Mouse (Mus musculus) midbrain, embryonic 12.5 days (tissue): ENCODE results near the gene Ywhag. TPM values are rescaled to one million over a fixed set of nuclear protein-coding genes. Genes with fewer than 3 reads are reported as not detected.

Source experiments
- ATAC-seq: fragments of 200-750 bp; cut with Nextera tagmentation; 2 replicates; pipeline ENCODE4 v1.8.0; 2017; ENCODE audit warnings: low read depth, moderate TSS enrichment, moderate library complexity; ENCODE audit not compliant: low FRiP score
- H3K27ac ChIP-seq: fragments of 300-500 bp; sonication (generic); replicated peaks from 2 replicates; pipeline ENCODE4 v1.5.1; 2016; ENCODE audit warnings: mild to moderate bottlenecking
- H3K27me3 ChIP-seq: fragments of 300-500 bp; sonication (generic); 2 replicates; pipeline ENCODE4 v1.6.1; 2016; ENCODE audit warnings: mild to moderate bottlenecking
- H3K36me3 ChIP-seq: fragments of 300-500 bp; sonication (generic); 2 replicates; pipeline ENCODE4 v1.6.1; 2016
- H3K4me1 ChIP-seq: fragments of 300-500 bp; sonication (generic); 2 replicates; pipeline ENCODE4 v1.6.1; 2016
- H3K4me2 ChIP-seq: fragments of 300-500 bp; sonication (generic); replicated peaks from 2 replicates; pipeline ENCODE4 v1.6.1; 2016; ENCODE audit warnings: mild to moderate bottlenecking, moderate library complexity
- H3K4me3 ChIP-seq: fragments of 300-500 bp; sonication (generic); 2 replicates; pipeline ENCODE4 v1.5.1; 2016; ENCODE audit warnings: mild to moderate bottlenecking
- H3K9ac ChIP-seq: fragments of 300-500 bp; sonication (generic); replicated peaks from 2 replicates; pipeline ENCODE4 v1.6.1; 2016; ENCODE audit warnings: mild to moderate bottlenecking, moderate library complexity
- H3K9me3 ChIP-seq: fragments of 300-500 bp; sonication (generic); 2 replicates; pipeline ENCODE4 v1.6.1; 2016; ENCODE audit warnings: mild to moderate bottlenecking
- WGBS: fragments of 180-500 bp; shearing (Covaris S2); methylation state at CpG from one replicate; pipeline ENCODE4 v1.1.7; 2016; 5-methylcytosine and 5-hydroxymethylcytosine counted together
- polyA plus RNA-seq: library from polyadenylated mRNA; unstranded; fragments of >200 nt; fragmentation: Nextera tagmentation; extraction: Ambion mirVana; gene quantifications from 2 replicates; pipeline ENCODE4 v1.2.1, GENCODE M21; 2016

Gene Ywhag
- polyA plus RNA-seq, 1 experiment from 2014 or later: 457 TPM

DNA sequence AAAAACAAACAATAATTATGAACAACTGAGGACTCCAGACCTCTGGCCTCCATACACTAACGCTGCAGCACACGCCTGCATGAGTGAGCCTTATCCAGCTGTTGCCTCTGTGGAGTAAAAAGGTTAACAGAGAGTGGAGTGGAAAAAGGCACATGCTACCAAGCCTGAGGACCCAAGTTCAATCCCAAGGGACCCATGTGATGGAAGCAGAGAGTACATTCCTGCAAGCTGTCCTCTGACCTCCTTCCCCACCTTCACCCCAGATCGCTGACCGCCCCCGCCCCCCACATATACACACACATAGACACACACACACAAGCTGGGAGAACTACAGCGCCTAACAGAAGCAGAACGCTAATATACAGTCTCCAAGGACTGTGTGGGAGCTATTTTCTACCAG lies 10.5 kb downstream of the Ywhag start:
- Histone ChIP-seq H3K9ac (no peak overlapping the region), H3K9me3 (no peaks in the 10 kb centered on the region), H3K27me3 (no peaks in the 10 kb centered on the region), H3K27ac (no peak overlapping the region), H3K36me3 (peaks cover 75% of the 10 kb centered on the region), H3K4me1 (peaks cover 5% of the 10 kb centered on the region), H3K4me3 (no peak overlapping the region), H3K4me2 (no peak overlapping the region)
- no peak for ATAC-seq
- WGBS: 97% methylated on average over 7 of the region's 7 CpGs

DNA sequence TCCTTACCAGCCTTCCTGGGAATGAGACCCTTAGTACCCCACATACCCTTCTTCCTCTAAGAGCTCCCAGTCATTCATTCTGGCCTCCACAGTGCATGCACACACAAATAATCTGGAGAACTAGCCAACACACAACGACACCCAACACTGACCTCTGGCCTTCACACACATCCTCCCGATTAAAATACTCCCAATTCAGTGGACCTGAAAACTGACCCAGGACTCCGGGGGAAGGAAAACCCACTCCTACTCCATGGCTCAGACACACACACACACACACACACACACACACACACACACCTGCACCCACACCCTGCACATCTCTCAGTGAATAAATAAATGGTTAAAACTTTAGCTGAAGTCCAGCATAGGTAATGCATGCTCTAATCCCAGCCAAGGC lies 14.5 kb downstream of the Ywhag start:
- no peaks in the 10 kb centered on the region for H3K27me3 ChIP-seq
- H3K4me2 ChIP-seq: no peak overlapping the region
- no peak overlapping the region for H3K27ac ChIP-seq
- peaks cover 71% of the 10 kb centered on the region for H3K36me3 ChIP-seq
- no peaks in the 10 kb centered on the region for H3K4me1 ChIP-seq
- ATAC-seq: no peak
- 93% methylated on average over 3 of the region's 3 CpGs for WGBS
- H3K9me3 ChIP-seq: no peaks in the 10 kb centered on the region
- no peak overlapping the region for H3K9ac ChIP-seq
- H3K4me3 ChIP-seq: no peak overlapping the region

DNA sequence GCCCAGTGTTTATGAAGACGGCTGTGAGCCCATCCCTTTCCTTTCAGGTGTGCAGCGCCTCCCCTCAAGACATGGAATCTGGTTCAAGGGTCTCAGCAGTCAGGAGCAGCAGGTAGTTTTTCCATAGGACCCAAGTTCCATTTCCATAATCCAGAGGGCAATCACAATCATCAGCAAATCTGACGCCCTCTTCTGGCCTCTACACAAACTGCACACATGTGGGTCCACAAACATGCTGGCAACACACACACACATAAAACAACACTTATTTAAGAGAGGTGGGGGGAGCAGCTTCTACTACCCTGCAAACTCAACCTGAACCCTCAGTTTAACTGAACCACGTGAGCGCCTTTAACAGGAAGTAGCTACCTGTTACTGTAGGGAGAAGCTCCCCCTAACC lies 15.8 kb downstream of the Ywhag start:
- Histone ChIP-seq H3K4me3 (no peak overlapping the region), H3K4me2 (no peak overlapping the region), H3K4me1 (no peaks in the 10 kb centered on the region), H3K27ac (no peak overlapping the region), H3K9ac (no peak overlapping the region), H3K9me3 (no peaks in the 10 kb centered on the region), H3K36me3 (peaks cover 76% of the 10 kb centered on the region), H3K27me3 (no peaks in the 10 kb centered on the region)
- no peak for ATAC-seq
- WGBS: 95% methylated on average over 5 of the region's 5 CpGs

DNA sequence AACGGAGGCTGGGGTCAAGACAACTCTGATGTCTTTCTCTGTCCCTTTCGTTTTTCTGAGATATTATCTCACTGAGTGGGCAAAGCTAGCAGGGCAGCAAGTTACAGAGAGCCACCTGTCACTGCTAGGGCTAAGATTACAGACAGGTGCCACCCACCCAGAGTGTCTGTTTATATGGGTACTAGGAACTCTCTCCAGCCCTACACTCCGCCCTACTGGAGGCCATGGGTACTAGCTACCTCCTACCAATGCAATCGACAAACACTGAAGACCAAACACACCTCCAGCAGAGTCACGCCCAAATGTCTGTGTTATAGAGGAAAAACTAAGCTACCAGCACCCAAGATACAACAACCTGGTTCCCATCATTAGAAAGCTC lies 16.4 kb downstream of the Ywhag start:
- Histone ChIP-seq H3K4me1 (no peaks in the 10 kb centered on the region), H3K36me3 (peaks cover 71% of the 10 kb centered on the region), H3K4me3 (no peak overlapping the region), H3K9me3 (no peaks in the 10 kb centered on the region), H3K27ac (no peak overlapping the region), H3K27me3 (no peaks in the 10 kb centered on the region), H3K4me2 (no peak overlapping the region), H3K9ac (no peak overlapping the region)
- 97% methylated on average over 5 of the region's 5 CpGs for WGBS
- ATAC-seq: no peak

DNA sequence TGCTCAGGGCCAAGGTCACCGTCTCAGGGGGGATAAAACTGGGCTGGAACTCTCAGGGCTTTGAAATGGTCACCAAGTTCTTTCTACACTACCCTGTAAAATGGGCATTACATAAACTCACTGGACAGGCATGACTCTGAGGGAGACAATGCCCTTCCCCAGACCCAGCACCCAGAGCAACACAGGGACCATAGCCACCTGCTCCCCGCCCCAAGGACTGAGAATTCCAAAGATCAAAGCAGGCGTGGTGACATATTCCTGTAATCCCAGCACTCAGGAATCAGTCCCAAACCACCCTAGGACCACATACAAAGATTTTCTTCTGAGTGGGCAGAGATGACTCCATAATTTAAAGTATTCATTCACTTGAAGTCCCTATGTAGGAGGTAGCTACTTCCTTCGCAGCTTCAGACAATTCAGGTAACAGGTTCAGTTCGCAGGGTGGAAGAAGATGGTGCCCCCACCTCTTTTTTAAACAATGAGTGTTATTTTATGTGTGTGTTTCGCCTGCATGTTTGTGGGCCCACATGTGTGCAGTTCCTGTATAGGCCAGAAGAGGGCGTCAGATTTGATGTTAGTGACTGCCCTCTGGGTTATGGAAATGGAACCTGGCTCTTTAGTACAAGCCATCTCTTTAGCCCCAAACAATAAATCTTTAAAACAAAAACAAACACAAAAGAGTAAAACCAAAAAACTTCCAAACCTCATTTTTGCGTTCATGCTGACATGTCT lies 16.9 kb downstream of the Ywhag start:
- Histone ChIP-seq H3K9me3 (no peaks in the 10 kb centered on the region), H3K36me3 (peaks cover 71% of the 10 kb centered on the region), H3K4me2 (no peak overlapping the region), H3K27ac (no peak overlapping the region), H3K4me1 (no peaks in the 10 kb centered on the region), H3K4me3 (no peak overlapping the region), H3K9ac (no peak overlapping the region), H3K27me3 (no peaks in the 10 kb centered on the region)
- ATAC-seq: no peak
- WGBS: 94% methylated on average over 8 of the region's 8 CpGs

DNA sequence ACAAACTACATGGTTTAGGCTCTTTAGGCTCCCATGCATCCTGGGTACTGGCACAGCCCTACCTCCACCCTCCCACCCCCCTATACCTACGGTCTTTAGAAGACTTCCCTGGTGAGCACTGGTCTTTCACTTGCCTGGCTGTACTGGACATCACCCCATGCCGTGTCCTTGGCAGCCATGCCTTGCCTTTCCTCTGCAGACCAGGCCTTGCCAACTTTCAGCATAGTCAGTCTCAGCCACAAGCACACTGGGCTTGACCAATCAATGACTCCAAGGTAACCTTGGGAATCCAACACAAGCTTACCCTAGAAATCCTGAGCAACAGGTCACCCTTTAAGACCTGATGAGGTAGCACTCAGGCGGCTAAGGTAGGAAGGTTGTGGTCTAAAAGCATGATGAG lies 17.8 kb downstream of the Ywhag start:
- Histone ChIP-seq H3K27me3 (no peaks in the 10 kb centered on the region), H3K9ac (no peak overlapping the region), H3K27ac (no peak overlapping the region), H3K4me2 (no peak overlapping the region), H3K36me3 (peaks cover 70% of the 10 kb centered on the region), H3K4me1 (no peaks in the 10 kb centered on the region), H3K4me3 (no peak overlapping the region), H3K9me3 (no peaks in the 10 kb centered on the region)
- ATAC-seq: no peak
- WGBS: 96% methylated on average over 3 of the region's 3 CpGs

DNA sequence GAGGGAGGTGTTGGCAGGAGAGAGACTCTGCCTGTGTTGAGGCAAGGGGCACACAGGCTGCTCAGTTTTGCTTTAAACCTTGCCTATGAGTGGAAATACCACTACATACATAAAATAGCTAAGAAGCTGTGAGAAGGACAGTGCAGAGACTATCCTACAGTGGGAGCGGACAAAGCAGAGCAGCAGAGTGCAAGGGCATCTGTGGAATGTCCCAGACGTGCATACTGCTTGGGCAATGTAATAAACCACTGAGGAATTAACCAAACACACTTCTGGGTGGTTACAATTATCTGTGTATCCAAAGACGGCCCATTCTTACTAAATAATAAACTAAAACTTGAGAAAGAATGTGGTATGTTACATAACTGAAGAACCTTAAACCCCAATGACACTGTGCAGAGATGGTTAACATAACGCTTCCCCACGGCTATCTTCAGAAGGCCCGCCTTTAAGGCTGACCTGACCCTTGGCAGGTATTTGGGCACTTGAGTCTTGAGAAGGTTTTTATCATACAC lies 18.3 kb downstream of the Ywhag start:
- no peaks in the 10 kb centered on the region for H3K27me3 ChIP-seq
- no peak for ATAC-seq
- H3K4me1 ChIP-seq: no peaks in the 10 kb centered on the region
- H3K9me3 ChIP-seq: no peaks in the 10 kb centered on the region
- no peak overlapping the region for H3K4me3 ChIP-seq
- no peak overlapping the region for H3K27ac ChIP-seq
- no peak overlapping the region for H3K9ac ChIP-seq
- WGBS: 93% methylated on average over 6 of the region's 6 CpGs
- H3K4me2 ChIP-seq: no peak overlapping the region
- peaks cover 70% of the 10 kb centered on the region for H3K36me3 ChIP-seq

DNA sequence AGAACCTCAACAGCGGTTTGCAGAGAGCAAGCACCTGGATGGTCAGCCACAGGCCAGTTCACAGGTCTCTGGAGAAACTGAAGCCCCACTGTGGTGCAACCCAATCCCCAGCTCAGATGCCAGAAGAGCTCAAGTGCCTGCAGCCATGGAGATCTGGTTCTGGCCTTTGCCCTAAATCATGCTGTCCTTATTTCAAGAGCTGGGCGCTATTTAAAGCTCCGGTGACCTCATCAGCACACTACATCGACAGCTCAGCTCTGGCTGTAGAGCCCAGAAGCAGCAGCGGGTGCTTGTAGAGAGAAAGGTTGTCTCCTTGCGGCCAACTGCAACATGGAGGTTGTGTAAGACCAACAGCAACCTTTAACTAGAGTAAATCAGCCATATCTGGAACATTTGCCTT lies 20.3 kb downstream of the Ywhag start:
- no peak for ATAC-seq
- H3K4me3 ChIP-seq: no peak overlapping the region
- peaks cover 72% of the 10 kb centered on the region for H3K36me3 ChIP-seq
- H3K4me1 ChIP-seq: no peaks in the 10 kb centered on the region
- H3K27me3 ChIP-seq: no peaks in the 10 kb centered on the region
- no peak overlapping the region for H3K27ac ChIP-seq
- H3K9me3 ChIP-seq: no peaks in the 10 kb centered on the region
- no peak overlapping the region for H3K4me2 ChIP-seq
- no peak overlapping the region for H3K9ac ChIP-seq
- 94% methylated on average over 6 of the region's 6 CpGs for WGBS

DNA sequence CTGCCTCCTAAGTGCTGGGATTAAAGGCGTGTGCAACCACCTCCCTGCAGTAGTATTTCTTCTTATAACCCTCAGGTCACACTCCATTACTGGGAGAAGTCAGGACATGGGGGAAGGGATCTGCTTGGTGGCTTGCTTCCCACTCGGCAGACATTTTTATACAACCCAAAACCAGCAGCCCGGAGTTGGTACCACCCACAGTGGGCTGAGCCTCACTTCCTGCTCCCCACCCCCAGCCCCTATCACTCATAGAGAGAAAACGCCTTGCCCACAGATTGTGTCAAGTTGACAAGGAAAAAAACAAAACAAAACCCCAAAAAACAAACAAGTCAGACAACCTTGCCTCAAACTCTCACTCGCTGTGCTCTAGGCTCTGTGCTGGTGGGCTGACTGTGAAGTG lies 21.2 kb downstream of the Ywhag start:
- Histone ChIP-seq H3K4me1 (peaks cover 3% of the 10 kb centered on the region), H3K4me2 (no peak overlapping the region), H3K27me3 (no peaks in the 10 kb centered on the region), H3K9ac (no peak overlapping the region), H3K36me3 (peaks cover 72% of the 10 kb centered on the region), H3K4me3 (no peak overlapping the region), H3K27ac (no peak overlapping the region), H3K9me3 (no peaks in the 10 kb centered on the region)
- WGBS: 88% methylated on average over 5 of the region's 5 CpGs
- no peak for ATAC-seq

DNA sequence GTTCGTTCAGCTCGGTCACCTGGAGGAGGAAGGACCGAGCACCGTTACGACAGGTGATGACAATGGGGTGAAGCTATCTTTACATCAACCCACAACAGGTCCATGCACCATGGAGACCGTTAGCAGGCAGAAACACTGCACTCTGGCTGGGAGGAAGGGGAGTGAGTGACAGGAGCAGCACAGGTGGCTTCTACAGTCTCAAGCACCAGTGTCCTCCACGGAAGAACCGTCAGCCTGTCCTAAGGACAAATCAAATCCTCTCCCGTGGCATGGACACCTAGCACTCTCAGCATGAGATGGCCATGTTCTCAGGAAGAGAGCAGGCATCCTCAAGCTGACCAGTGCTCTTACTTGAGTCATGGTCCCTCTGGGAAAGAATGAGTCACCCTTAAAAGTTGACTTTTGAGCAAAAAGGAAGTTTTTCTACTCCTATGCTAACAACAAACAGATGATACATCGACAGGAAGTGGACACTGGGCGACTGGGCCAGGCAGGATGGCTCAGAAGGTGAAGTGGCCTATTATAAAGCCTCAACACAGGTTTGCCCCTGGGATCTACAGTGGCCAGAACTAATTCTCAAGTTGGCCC lies 22.7 kb downstream of the Ywhag start:
- Histone ChIP-seq H3K27ac (no peak overlapping the region), H3K27me3 (no peaks in the 10 kb centered on the region), H3K4me2 (no peak overlapping the region), H3K4me3 (no peak overlapping the region), H3K4me1 (peaks cover 11% of the 10 kb centered on the region), H3K9ac (no peak overlapping the region), H3K9me3 (no peaks in the 10 kb centered on the region), H3K36me3 (peaks cover 79% of the 10 kb centered on the region)
- no peak for ATAC-seq
- 91% methylated on average over 11 of the region's 11 CpGs for WGBS

DNA sequence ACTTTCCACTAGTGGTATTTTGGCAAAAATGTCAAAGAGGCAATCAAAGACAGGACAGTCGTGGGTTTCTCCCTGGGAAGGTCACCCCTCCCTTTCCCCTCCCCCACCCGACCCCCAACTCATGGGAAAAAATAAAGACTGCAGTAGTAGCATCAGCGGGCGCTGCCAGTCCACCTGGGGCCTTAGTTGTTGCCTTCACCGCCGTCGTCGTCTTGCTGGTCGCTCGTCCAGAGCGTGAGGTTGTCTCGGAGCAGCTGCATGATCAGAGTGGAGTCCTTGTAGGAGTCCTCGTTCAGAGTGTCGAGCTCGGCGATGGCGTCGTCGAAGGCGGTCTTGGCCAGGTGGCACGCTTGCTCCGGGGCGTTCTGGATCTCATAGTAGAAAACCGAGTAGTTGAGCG lies 23.6 kb downstream of the Ywhag start:
- Histone ChIP-seq H3K4me3 (no peak overlapping the region), H3K9me3 (no peaks in the 10 kb centered on the region), H3K27me3 (no peaks in the 10 kb centered on the region), H3K4me2 (no peak overlapping the region), H3K9ac (no peak overlapping the region), H3K4me1 (peaks cover 12% of the 10 kb centered on the region), H3K27ac (no peak overlapping the region), H3K36me3 (peaks cover 77% of the 10 kb centered on the region)
- no peak for ATAC-seq
- 96% methylated on average over 25 of the region's 25 CpGs for WGBS

DNA sequence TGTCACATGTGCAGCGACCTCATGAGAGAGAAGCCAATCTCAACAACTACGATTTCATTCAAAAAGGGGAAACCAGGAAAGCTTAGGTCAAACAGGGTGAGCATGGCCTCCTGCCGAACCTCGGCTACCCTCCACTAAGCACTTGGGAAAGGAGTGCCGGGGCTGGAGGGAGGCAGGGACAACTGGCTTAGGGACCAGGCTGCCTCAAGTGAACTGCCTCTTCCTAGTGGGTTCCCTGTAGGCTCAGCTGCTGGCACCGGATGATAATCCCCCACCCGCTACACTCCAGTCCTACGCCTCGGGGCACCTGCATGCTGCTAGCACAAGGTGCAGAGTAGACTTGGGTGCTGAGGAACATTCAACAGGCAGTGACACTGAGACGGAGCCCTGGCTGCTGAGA lies 24.8 kb downstream of the Ywhag start:
- Histone ChIP-seq H3K9ac (no peak overlapping the region), H3K27me3 (no peaks in the 10 kb centered on the region), H3K27ac (no peak overlapping the region), H3K4me2 (no peak overlapping the region), H3K36me3 (peaks cover 73% of the 10 kb centered on the region), H3K4me3 (no peak overlapping the region), H3K4me1 (peaks cover 18% of the 10 kb centered on the region), H3K9me3 (no peaks in the 10 kb centered on the region)
- ATAC-seq: no peak
- WGBS: 90% methylated on average over 10 of the region's 10 CpGs

DNA sequence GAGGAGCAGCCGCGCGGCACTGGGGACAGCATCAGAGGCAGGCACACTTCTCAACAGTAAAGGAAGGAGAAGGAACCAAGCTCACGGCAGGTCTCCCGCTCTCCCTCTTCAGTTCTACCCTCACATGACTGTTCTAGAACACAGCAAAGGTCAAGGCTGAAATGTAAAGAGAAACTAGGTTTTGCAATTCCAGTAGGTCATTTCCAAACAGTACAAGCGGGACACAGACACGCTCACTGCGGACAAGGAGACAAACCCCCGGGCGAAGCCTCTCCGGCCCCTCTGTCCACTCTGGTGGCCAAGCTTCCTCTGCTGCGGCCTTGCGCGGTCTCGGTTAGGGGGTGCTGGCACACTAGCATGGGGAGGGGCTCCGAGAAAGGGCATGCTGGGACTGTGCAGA lies 25.4 kb downstream of the Ywhag start:
- Histone ChIP-seq H3K27me3 (no peaks in the 10 kb centered on the region), H3K4me2 (no peak overlapping the region), H3K4me1 (peaks cover 22% of the 10 kb centered on the region), H3K9ac (no peak overlapping the region), H3K36me3 (peaks cover 66% of the 10 kb centered on the region), H3K9me3 (no peaks in the 10 kb centered on the region), H3K27ac (no peak overlapping the region), H3K4me3 (no peak overlapping the region)
- WGBS: 95% methylated on average over 16 of the region's 16 CpGs
- no peak for ATAC-seq
